Mouse (Mus musculus) bone marrow macrophage, adult 2 months (primary cell): ENCODE results near the gene Clcn7.

Source experiments
- CTCF ChIP-seq: IDR thresholded peaks from 2 replicates; pipeline ENCODE4 v1.5.1; 2012; ENCODE audit warnings: low read depth, mild to moderate bottlenecking, low read length, moderate library complexity
- POLR2A ChIP-seq: IDR thresholded peaks from 2 replicates; pipeline ENCODE4 v1.6.1; 2012; ENCODE audit warnings: mild to moderate bottlenecking, low read depth, low read length, borderline replicate concordance

GRCm38 (mm10) chr17:25165970-25166671 lies 32.9 kb downstream of the Clcn7 start:
- TF ChIP-seq POLR2A (no peak), CTCF (no peak)
